Mouse (Mus musculus): Measurements from ENCODE around the gene Folh1.
"Not testable (repeated sequence)": the region's sequence is repeated elsewhere in the genome, so short reads cannot be mapped to it uniquely, and the experiment has no call there.

Folh1 gene

GRCm38 (mm10) chr7:86775617-86776325 is at the start of gene Folh1:
TSS of gene Folh1 (minus strand) at chr7:86775943.
- DNase-seq = peak; percentile 2

- DNase-seq = no peak
Measured at GRCm38 (mm10) chr7:86816466-86816865, 40.7 kb upstream of the Folh1 start.

DNA sequence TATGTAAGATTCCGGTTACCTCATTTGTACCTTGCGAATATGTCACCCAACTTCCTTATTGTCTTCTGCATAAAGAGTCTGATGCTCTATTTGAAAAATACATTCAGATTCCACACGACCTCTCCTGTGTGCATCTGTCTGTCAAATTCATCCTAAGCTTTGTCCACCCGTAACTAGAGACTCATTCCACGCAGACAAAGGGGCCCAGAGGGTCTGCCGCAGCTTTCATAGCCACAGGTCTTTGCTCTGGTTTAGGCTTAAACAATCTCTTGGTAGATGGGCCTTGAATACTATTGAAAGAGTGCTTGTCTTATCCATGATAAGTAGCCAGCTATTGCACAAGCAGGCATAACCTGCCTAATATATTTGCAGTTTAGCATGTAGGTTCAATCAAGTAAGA is 40.0 kb upstream of the Folh1 start:
- not testable (repeated sequence) for DNase-seq

DNA sequence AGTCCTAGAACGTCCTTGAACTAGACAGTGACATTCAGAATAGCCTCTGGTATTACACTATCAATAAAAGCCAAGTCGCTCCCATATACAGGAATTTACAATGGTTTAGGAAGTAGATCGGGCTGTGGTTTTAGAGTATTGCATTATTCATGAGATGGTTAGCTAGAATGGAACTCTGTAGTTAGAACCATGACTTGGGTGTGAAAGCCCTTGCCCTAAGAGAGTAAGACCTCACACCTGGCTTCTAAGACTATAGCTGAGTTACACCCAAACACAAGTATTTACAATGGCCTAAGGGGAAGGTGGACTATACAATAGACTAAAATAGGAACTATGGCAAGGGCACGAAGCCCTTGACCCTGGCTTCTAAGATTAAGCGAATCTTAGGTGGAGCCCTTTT is 39.5 kb upstream of the Folh1 start:
- DNase-seq = not testable (repeated sequence)

DNA sequence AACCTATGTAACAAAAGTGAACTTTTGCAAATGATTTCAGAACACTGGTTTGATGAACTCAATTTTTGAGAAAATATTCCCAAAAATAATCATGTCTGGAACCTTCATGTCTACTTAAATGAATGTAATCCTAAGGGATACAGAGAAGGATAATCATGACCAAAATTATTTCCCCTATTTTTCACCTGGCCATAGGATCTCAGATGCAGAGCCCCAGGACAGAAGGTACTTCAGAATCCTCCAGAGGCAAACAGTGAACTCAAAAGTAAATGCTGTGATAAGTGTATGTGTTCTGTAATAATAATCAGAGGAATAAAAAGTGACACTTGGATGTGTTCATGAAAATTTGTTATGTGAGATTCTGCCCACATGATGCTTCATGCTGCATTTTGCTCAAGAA is 19.0 kb upstream of the Folh1 start, which contains the start of gene Vmn2r77:
Vmn2r77 (plus strand) TSS at position 301 of the 400 bp plus-strand sequence.
- DNase-seq = no peak

DNA sequence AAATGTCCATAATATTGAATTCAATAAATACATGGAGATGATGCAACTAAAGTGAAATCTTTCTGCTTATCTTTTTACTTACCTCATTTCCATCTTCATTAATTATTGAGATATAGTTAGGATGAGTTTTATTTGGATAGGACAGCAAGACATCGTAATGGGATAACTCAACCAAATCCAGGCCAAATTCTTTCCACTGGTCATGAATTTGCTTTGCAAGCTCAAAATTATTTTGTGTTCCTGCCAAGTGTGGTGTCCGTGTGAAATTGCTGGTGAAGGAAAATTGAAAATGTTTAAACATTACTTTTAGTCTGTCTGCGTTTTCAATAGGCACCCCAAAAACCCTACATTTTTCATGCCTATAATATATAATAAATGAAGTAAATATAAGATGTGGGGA is 4.1 kb downstream of the Folh1 start:
- no peak for DNase-seq

- DNase-seq = no peak
Measured at GRCm38 (mm10) chr7:86764628-86765027, 11.1 kb downstream of the Folh1 start.

DNA sequence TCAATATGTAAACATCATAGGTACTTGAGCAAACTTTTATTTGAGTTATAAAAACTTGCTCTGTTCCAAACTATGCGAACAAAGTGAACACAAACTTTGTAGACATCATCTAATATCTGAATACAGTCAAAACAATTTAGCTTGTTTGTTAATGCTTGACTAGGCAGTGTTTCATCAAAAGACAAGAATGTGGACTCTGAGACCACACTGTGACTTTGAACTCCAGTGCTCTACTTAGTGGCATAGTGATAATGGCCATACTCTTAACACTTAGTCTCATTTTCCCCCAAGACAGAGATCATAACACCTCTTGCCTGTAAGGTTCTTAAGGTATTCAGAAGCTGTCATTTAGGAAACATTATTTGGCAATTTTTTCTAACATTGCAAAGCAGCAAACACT is 15.0 kb downstream of the Folh1 start:
- DNase-seq = no peak

DNA sequence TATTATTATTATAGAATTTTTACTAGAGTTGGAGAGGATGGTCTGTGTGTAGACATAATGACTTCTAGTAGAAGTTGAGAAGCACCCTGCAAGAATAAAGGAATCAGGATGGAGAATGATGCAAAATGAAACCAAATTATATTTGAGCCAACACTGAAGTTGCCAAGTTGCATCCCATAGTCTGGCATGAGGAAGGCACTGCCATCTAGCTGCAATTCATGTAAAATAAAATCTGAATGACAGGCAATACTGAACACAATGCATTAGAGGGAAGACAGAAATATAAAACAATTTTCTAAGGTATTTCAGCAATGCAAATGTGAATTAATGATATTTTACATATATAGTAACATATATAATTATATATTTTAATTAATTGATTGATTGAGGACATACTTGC is 50.7 kb downstream of the Folh1 start:
- no peak for DNase-seq

DNA sequence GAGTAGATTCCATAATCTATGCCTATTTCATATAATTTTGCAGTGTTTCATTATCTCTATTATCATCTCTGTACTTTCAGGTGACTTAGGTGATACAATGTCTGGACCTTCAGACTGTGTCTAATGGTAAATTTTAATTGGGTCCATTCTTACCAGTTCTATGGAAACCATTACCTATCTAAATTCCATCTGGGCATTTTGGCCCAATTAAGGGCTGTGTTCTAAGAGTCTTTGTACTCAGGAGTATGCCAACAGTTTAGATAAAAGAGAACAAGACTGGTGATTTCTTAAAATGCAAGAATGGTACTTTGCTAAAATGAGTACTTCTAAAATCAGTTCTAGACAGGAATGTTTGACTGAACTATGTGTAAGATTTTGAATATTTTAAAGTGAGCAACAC is 87.7 kb downstream of the Folh1 start, which contains the start of gene Olfr292:
Olfr292 (plus strand) TSS at position 301 of the 400 bp plus-strand sequence.
- no peak for DNase-seq
